Mouse (Mus musculus) bone marrow, adult 2 months (tissue): Measurements from ENCODE around the gene Xkrx.
"Not testable (repeated sequence)": the region's sequence is repeated elsewhere in the genome, so short reads cannot be mapped to it uniquely, and the experiment has no call there.

Experiments used
- CTCF ChIP-seq: fragments of 200-500 bp; IDR thresholded peaks from 2 replicates; pipeline ENCODE4 v1.5.1; 2011; ENCODE audit warnings: low read length, control low read depth; ENCODE audit not compliant: control insufficient read depth, insufficient read depth
- POLR2A ChIP-seq: fragments of 200-500 bp; IDR thresholded peaks from 2 replicates; pipeline ENCODE4 v1.6.1; 2011; ENCODE audit warnings: low read depth, mild to moderate bottlenecking, control low read depth, low read length, borderline replicate concordance; ENCODE audit not compliant: control insufficient read depth

- TF ChIP-seq CTCF, POLR2A: not testable (repeated sequence)
Measured at GRCm38 (mm10) chrX:134187201-134187600, 25.3 kb upstream of the Xkrx start, which contains the start of gene Arl13a.
